Mouse (Mus musculus) ES-CJ7 (cell line): ENCODE results near the gene Coro7.

ENCODE experiments used
- DNase-seq: peaks from one replicate; pipeline ENCODE4 v3.0.0; 2011; ENCODE audit warnings: low read depth, low spot score

The Coro7 gene

DNA sequence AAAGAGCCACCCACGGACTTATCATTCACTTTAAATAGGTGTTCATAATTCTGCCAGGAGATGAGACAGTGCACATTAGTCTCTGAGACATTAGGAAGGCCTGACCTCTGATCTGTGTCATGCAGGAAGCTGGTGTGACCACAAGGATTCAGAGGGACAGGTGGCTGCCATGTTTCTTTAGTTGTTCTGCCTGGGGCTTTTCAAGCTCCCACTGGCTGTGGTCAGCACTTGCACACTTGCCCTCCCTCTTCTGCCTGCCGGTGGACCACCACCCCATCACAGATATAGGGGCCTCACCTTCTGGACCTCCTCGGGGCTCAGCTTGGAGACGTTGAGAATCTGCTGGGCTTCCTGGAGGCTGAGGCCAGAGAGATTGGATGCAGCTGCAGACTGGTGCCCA, 62.7 kb downstream of the Coro7 start:
- DNase-seq, result no peak

DNA sequence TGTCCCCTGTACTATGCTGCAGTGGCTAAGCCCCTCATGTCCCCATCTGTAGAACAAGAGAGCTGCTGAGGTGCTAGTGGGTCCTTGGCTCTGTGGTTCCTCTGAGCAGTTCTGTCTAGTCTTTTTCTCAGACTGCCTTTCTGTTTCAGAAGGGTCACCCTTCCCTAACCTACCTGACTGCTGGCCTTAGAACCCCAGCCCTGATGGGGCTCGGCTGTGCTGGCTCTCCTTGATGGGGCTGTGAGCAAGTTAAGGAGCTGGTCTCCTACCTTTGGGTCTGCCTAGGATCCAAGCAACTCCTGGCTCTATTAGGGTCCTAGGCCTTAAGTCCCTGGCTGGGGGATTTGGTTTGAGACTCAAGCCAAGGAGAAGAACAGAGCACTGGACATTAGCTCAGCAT, 64.3 kb downstream of the Coro7 start:
- no peak for DNase-seq

- no peak for DNase-seq
These were observed 64.9 kb downstream of the Coro7 start for GRCm38 (mm10) chr16:4614639-4615038.

- no peak for DNase-seq
These were observed 65.8 kb downstream of the Coro7 start for GRCm38 (mm10) chr16:4613736-4614135.

DNA sequence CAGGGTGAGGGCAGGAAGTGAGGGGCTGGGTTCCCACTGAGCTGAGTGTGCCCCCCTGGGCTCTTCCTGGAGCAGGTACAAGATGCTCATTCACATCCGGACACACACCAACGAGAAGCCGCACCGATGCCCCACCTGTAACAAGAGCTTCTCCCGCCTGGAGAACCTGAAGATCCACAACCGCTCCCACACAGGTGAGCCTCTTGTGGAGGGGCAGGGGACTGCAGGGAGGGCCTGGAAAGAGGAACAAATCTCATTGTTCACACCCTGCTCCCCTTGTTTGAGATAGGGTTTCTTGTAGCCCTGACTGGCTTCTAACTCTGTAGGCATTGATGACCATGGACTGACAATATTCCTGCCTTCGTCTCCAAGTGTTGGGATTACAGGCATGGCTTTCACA, 67.9 kb downstream of the Coro7 start:
- peak; percentile 57 for DNase-seq

DNA sequence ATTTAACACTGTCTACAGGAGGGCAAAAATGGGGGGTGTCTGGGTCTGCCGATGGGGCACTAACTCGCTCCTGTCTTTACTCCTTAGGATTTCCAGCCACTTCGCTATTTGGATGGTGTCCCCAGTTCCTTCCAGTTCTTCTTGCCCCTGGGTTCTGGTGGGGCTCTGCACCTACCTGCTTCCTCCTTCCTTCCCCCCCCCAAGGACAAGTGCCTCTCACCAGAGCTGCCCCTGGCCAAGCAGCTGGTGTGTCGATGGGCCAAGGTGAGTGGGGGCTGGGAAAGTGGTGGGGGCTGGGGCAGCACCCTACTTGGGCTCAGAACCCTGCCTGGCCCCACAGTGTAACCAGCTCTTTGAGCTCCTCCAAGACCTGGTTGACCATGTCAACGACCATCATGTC, 68.4 kb downstream of the Coro7 start:
- no peak for DNase-seq

DNA sequence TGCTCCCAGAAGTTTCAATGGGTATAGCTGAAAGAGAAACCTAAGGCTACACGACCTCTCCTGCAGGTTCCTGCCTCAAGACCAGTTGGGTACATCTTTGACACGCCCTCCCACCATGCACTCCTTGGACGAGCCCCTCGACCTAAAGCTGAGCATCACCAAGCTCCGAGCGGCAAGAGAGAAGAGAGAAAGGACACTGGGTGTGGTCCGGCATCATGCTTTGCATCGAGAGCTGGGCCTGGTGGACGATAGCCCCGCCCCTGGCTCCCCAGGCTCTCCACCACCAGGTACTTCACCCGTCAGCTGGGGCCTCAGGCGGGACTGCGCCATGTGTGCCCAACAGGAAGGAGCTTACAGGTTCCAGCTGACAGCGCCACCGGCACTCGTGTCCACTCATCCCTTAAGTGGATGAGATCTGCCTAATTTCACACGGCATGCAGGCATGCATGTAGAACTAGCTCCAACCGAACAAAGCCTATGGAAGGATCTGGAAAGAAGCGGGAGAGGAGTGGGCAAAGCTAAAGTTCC, 71.0 kb downstream of the Coro7 start:
- DNase-seq, result no peak

GRCm38 (mm10) chr16:4607818-4608531, 71.6 kb downstream of the Coro7 start:
- DNase-seq, result peak; percentile 83

DNA sequence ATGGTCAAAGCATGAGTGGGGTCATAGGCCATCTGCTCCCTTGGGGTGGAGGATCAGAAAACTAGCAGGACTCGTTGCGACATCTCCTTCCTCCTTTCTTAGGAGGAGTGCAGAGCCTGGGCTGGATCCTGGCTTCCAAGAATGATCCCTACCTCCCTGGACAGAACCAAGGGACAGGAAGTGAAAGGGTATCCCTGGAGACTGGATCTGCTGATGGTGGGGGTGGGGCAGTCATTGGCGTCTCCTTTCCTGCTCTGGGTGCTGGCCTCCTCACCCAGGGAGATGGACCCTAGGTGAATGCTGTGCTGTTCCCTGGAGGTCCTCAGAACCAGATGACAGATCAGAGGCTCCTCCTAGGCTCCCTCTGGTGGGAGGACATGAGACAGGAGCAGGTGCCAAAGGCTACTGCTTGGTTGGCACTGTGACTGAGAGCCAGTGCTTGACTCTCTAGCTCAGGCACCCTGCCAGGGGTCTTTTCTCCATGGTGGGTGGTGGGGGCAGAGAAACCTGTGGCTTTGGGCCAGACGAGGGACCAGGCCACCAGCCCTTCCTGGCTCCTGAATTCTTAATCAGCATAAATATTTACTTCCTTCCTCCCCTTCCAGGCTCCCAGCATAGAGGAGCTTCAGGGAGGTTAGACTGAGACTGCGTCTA, 73.0 kb downstream of the Coro7 start:
- DNase-seq, result no peak

DNA sequence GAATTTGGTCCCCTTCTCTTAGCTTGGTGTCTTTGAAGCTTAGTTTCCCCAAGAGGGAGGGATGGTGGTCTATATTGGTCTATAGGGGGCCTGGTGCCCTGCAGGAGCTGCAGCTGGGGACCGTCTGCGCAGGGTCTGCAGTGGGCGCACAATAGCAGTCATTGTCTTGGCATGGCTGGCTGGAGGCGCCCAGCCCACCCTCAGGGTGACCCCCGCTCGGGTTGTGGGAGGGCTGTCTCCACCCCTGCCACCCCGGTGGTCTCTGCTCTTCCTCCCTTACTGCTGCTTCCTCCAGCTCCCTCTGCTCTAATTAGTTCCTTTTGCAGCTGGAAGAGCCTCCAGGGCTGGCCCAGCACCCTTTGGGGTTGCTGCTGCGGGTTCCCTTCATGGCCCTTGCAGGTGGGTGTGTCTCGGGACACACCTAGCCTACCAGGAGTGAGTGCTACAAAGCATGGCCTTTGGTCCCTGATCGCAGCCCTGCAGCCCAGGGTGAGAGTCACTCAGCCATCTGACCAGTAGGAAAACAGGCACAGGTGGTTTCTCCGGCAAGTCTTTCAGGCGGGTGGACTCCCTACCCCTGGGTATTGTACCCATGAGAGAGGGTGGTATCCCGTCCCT, 74.0 kb downstream of the Coro7 start:
- DNase-seq, result no peak

GRCm38 (mm10) chr16:4604293-4604837, 75.2 kb downstream of the Coro7 start:
- no peak for DNase-seq

- DNase-seq, result no peak
These were observed 76.1 kb downstream of the Coro7 start for GRCm38 (mm10) chr16:4603453-4603837.

GRCm38 (mm10) chr16:4602766-4603452, 76.7 kb downstream of the Coro7 start:
- DNase-seq, result no peak

GRCm38 (mm10) chr16:4602189-4602588, 77.4 kb downstream of the Coro7 start:
- DNase-seq, result peak; percentile 91

DNA sequence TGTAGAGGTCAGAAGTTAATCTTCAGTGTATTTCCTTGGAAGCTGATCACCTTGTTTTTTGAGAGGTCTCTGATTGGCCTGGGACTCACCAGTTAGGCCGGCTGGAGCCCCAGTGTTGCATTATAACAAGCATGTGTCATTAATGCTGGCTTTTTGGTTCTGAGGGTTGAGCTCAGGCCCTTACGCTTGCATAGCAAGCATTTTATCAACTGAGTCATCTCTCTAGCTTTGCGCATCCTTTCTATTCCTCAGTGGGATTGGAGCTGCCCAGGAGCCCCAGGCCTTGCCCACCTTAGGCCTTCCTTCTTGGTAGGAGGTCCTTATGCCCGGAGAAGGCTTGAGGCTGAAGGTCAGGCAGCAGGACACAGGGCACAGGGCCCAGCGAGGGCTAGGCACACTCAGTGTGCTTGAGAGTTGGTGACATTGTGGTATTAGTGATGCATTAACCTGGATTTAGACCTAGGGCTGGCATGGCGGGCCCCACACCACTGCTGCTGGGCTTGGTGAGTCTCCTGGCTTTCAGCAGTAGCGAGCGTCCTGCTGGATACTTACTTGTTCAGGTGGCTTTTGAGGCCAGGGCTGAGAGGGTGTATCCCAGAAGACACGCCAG, 78.8 kb downstream of the Coro7 start:
- DNase-seq, result no peak

DNA sequence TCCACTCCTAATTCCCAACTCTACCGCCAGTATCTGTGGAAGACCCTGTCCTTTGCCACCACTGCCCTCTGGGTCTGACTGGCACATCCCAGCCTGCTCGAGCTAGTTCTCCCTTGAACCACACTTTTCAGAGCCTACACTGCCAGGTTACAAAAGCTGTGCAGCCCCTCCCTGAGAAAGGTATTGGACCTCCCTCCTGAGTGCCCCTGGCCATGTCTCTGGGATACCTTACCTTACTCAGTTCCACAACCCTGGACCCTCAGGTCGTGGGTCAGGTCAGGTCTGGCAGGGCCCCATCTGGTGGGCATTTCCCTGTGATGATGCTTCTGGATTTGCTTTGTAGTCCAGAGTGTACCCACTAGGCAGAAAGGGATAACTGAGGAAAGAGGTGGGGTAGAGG, 80.0 kb downstream of the Coro7 start:
- no peak for DNase-seq

GRCm38 (mm10) chr16:4598891-4599543, 80.6 kb downstream of the Coro7 start:
- no peak for DNase-seq

DNA sequence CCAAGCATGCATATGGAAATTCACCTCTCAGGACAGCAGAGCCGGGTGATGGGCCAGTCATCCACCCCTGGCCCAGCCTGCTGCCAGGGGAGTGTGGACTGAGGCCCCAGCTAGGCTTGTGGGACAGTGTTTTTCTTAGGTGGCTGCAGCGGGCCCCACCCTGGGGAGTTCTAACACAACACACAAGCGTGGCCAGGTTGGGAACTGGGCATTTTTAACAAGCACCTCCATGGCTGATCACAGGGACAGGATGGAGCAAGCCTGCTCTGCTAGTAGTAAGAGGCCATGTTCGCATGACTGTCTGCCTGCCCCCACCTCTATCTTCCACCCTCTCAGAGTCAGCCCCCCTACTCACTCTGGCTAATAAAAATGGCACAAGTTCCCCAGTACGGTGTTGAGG, 81.5 kb downstream of the Coro7 start:
- no peak for DNase-seq

DNA sequence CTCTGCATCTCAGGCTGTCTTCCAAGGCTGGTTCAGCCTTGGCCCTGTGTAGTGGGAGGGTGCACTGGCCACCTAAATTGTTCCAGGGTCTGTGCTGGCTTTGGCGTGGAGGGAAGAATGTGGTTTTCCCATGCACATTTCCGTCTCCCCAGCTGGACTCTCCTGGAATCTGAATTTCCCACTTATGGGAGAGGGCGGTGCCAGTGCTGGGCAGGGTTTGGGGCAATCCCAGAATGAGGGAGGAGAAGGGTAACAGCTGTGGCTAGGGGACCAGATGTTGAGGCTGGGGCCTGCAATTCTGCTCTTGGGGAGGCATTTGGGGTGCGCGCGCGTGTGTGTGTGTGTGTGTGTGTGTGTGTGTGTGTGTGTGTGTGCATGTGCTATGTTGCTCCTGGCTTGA, 82.3 kb downstream of the Coro7 start:
- no peak for DNase-seq

DNA sequence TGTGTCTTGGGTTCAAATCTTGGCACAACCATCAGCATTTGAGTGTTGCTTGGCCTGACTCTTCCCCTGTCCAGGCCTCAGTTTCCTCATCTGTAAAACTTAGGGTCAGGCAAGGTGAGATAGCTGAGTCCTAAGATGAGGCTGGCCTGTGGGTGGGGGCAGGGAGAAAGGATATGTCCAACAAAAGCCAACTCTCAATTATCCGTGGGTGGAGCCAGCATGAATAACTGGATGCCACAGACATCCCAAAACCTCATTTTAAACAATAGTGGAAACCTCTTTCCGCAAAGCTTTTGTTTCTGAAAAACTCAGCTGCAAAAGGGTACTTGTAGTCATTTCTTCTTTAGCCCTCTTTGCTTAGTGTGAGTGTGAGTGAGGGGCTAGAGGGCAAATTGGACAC, 82.7 kb downstream of the Coro7 start:
- DNase-seq, result no peak

DNA sequence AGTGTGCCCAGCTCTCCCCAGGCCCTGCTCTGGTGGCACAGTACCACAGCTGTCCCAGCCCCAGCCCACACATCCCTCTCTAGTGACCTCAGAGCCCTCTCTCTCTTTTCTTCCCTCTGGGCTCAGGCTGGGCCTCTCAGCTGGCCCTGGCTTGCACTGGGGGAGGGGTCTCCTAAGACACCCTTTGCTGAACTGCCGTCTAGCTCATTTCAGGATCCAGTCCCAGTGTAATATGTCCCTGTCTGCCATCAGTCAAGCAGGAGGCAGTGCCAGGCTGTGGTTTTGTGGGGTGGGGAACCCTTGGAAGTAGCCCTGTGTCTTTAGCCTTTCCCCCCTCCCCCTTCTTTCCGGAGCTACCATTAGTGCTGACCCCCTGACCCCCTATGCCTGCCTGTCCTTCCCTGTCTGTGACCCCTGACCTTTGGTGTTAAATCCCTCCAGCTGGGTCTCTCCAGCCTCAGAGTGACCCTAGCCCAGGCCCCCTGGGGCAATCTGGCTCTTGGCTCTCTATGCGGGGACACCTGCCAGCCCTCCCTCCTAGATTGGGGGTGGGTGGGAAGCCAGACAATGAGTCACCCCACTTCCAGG, 83.3 kb downstream of the Coro7 start:
- DNase-seq, result no peak
